Mouse (Mus musculus): ENCODE measurements at regions not wholly inside any gene's neighbourhood (a gene's known extent, or its start where the extent isn't known, plus 50 kb on each side); places are given as distances from the start of the nearest gene placed in this dataset.

- TF ChIP-seq CTCF (IDR thresholded peaks at IDR 0.05; ENCODE audit: extremely low read depth, insufficient read depth, low read length), result no peak
- TF ChIP-seq POLR2A (IDR thresholded peaks at IDR 0.05; ENCODE audit: extremely low read depth, insufficient read depth, low read length), result no peak
Observed at GRCm38 (mm10) chr13:84940936-84941335, 248.3 kb upstream of the Ccnh start.
